Mouse (Mus musculus) lung, postnatal 0 days (tissue): ENCODE data around the gene Ntmt1. TPM values are rescaled to one million over a fixed set of nuclear protein-coding genes. Genes with fewer than 3 reads are reported as not detected.
A peak's percentile ranks its signal among the peaks of the same experiment; 100 is the strongest.

ENCODE experiments used
- ATAC-seq: fragments of 200-750 bp; cut with Nextera tagmentation; 2 replicates; pipeline ENCODE4 v1.8.0; 2017; ENCODE audit warnings: moderate library complexity
- DNase-seq: peaks from one replicate; pipeline ENCODE4 v3.0.0-alpha.2; 2016; ENCODE audit warnings: low spot score
- H3K27ac ChIP-seq: fragments of 300-500 bp; sonication (generic); 2 replicates; pipeline ENCODE4 v1.5.1; 2014; ENCODE audit warnings: antibody characterized with exemption, mild to moderate bottlenecking, low read length, mixed read lengths
- H3K27me3 ChIP-seq: fragments of 300-500 bp; sonication (generic); replicated peaks from 2 replicates; pipeline ENCODE4 v1.6.1; 2014; ENCODE audit warnings: low read length, mixed read lengths; ENCODE audit not compliant: insufficient read depth
- H3K36me3 ChIP-seq: fragments of 300-500 bp; sonication (generic); 2 replicates; pipeline ENCODE4 v1.6.1; 2014; ENCODE audit warnings: low read length, mixed read lengths; ENCODE audit not compliant: insufficient read depth
- H3K4me1 ChIP-seq: fragments of 300-500 bp; sonication (generic); 2 replicates; pipeline ENCODE4 v1.6.1; 2014; ENCODE audit warnings: antibody characterized with exemption, low read depth, low read length, mixed read lengths; ENCODE audit not compliant: insufficient read depth
- H3K4me2 ChIP-seq: fragments of 300-500 bp; sonication (generic); replicated peaks from 2 replicates; pipeline ENCODE4 v1.6.1; 2014; ENCODE audit warnings: low read depth, mild to moderate bottlenecking, low read length, moderate library complexity, mixed read lengths
- H3K4me3 ChIP-seq: fragments of 300-500 bp; sonication (generic); 2 replicates; pipeline ENCODE4 v1.5.1; 2014; ENCODE audit warnings: low read depth, low read length
- H3K9ac ChIP-seq: fragments of 300-500 bp; sonication (generic); replicated peaks from 2 replicates; pipeline ENCODE4 v1.6.1; 2014; ENCODE audit warnings: low read depth, mild to moderate bottlenecking
- H3K9me3 ChIP-seq: fragments of 300-500 bp; sonication (generic); 2 replicates; pipeline ENCODE4 v1.6.1; 2016; ENCODE audit warnings: low read length, mixed read lengths
- CTCF ChIP-seq: IDR thresholded peaks from 2 replicates; pipeline ENCODE4 v1.5.1; 2016; ENCODE audit warnings: antibody characterized with exemption, mild to moderate bottlenecking
- EP300 ChIP-seq: IDR thresholded peaks from 2 replicates; pipeline ENCODE4 v1.6.1; 2016; ENCODE audit warnings: antibody characterized with exemption, mild to moderate bottlenecking, control low read depth
- WGBS: fragments of 180-500 bp; shearing (Covaris S2); extraction: QIAGEN DNeasy Blood & Tissue Kit; methylation state at CpG from one replicate; pipeline ENCODE4 v1.1.7; 2014; 5-methylcytosine and 5-hydroxymethylcytosine counted together
- polyA plus RNA-seq: library from polyadenylated mRNA; unstranded; fragments of >200 nt; fragmentation: Nextera tagmentation; extraction: Ambion mirVana; gene quantifications from 2 replicates; pipeline ENCODE4 v1.2.1, GENCODE M21; 2015

Gene Ntmt1
- polyA plus RNA-seq, 1 experiment from 2014 or later, result 50.7 TPM

GRCm38 (mm10) chr2:30766446-30766845 is 41.2 kb upstream of the Ntmt1 start:
- no peak for ATAC-seq

GRCm38 (mm10) chr2:30767626-30768240 is 39.9 kb upstream of the Ntmt1 start:
- no peak for TF ChIP-seq CTCF
- TF ChIP-seq EP300, result no peak

More at GRCm38 (mm10) chr2:30766446-30766845, 41.2 kb upstream of the Ntmt1 start:
- Histone ChIP-seq H3K9me3 (no peaks in the 10 kb centered on the region), H3K4me1 (peaks cover 5% of the 10 kb centered on the region), H3K4me2 (no peak overlapping the region), H3K4me3 (no peak overlapping the region), H3K27me3 (no peaks in the 10 kb centered on the region), H3K36me3 (no peaks in the 10 kb centered on the region), H3K27ac (no peak overlapping the region), H3K9ac (no peak overlapping the region)
- 87% methylated on average over 5 of the region's 5 CpGs for WGBS
- no peak for DNase-seq
- TF ChIP-seq CTCF, result no peak
- no peak for TF ChIP-seq EP300

GRCm38 (mm10) chr2:30768529-30768928 is 39.1 kb upstream of the Ntmt1 start:
- Histone ChIP-seq H3K36me3 (no peaks in the 10 kb centered on the region), H3K27me3 (no peaks in the 10 kb centered on the region), H3K4me2 (no peak overlapping the region), H3K4me1 (peaks cover 15% of the 10 kb centered on the region), H3K9ac (no peak overlapping the region), H3K4me3 (no peak overlapping the region), H3K9me3 (no peaks in the 10 kb centered on the region), H3K27ac (no peak overlapping the region)
- TF ChIP-seq EP300 (no peak), CTCF (no peak)
- no peak for ATAC-seq
- no peak for DNase-seq
- 73% methylated on average over 5 of the region's 5 CpGs for WGBS

More at GRCm38 (mm10) chr2:30767626-30768240, 39.9 kb upstream of the Ntmt1 start:
- H3K9ac ChIP-seq, result no peak overlapping the region
- H3K27ac ChIP-seq, result no peak overlapping the region
- no peaks in the 10 kb centered on the region for H3K27me3 ChIP-seq
- ATAC-seq (no peak), DNase-seq (no peak)
- 79% methylated on average over 7 of the region's 7 CpGs for WGBS
- no peaks in the 10 kb centered on the region for H3K9me3 ChIP-seq
- no peaks in the 10 kb centered on the region for H3K36me3 ChIP-seq
- H3K4me2 ChIP-seq, result no peak overlapping the region
- H3K4me3 ChIP-seq, result no peak overlapping the region
- H3K4me1 ChIP-seq, result peaks cover 14% of the 10 kb centered on the region

DNA sequence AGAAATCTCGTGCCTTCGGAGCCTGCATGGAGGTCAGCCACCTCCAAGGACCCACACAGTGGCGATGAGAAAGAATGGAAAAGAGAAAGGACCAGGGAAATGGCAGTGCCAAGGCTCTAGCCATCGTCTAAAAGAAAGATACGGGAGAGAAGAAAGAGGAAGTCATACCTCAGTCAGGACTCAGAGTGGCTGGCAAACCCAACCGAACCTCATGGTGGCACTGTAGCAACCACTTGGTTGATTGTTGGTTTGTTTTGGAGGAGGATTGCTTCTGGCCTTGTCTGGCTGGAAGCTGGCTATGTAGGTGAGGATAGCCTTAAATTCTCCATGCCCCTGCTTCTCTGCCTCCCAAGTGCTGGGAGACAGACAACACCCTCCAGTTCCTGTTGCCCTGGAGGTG is 38.4 kb upstream of the Ntmt1 start:
- Histone ChIP-seq H3K36me3 (no peaks in the 10 kb centered on the region), H3K27me3 (no peaks in the 10 kb centered on the region), H3K9ac (no peak overlapping the region), H3K4me2 (no peak overlapping the region), H3K9me3 (no peaks in the 10 kb centered on the region), H3K27ac (no peak overlapping the region), H3K4me3 (no peak overlapping the region), H3K4me1 (peaks cover 15% of the 10 kb centered on the region)
- ATAC-seq (no peak), DNase-seq (peak; percentile 48)
- WGBS, result 43% methylated on average over 6 of the region's 6 CpGs
- no peak for TF ChIP-seq EP300
- peak; percentile 63 for TF ChIP-seq CTCF

GRCm38 (mm10) chr2:30771368-30771805 is 36.2 kb upstream of the Ntmt1 start:
- H3K27ac ChIP-seq, result peak overlapping the region; percentile 86
- peak overlapping the region; percentile 43 for H3K9ac ChIP-seq
- TF ChIP-seq EP300 (no peak), CTCF (no peak)
- no peaks in the 10 kb centered on the region for H3K36me3 ChIP-seq
- no peak for DNase-seq
- H3K9me3 ChIP-seq, result no peaks in the 10 kb centered on the region
- ATAC-seq, result no peak
- no peaks in the 10 kb centered on the region for H3K27me3 ChIP-seq
- H3K4me3 ChIP-seq, result peak overlapping the region; percentile 39
- WGBS, result 6% methylated on average over 38 of the region's 51 CpGs
- H3K4me2 ChIP-seq, result peak overlapping the region; percentile 92
- H3K4me1 ChIP-seq, result peaks cover 15% of the 10 kb centered on the region

DNA sequence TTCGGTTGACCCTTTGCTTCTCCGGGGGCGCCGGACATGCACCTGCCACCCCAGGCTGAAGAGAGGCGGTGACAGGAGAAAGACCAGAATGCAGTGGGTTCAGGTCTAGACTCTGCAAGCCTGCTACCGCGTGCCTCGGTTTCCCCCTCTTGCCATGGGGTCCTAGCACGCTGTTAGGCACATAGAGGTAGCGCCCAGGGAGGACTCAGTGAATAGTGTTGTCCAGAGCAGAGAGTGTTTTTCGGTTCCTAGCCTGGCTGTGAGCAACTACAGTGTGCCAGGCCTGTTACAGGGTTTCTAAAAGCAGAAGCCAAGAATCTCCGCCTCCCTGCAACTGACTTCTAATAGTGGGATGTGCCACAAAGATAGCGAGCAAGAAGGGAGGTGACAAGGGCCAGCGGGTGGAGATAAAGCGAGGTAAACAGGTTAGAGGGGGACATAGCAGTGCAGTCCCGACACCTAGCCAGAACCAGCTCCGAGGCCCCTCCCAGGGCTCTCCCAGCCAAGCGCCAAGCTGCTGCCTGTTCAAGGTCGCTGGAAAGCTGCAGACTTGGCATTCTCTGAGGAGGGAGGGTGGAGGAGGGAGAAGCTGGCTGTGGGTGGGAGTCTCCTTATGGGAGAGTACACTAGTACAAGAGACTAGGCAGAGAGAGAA is 35.7 kb upstream of the Ntmt1 start:
- no peaks in the 10 kb centered on the region for H3K9me3 ChIP-seq
- no peaks in the 10 kb centered on the region for H3K36me3 ChIP-seq
- H3K9ac ChIP-seq, result peak overlapping the region; percentile 43
- peak overlapping the region; percentile 39 for H3K4me3 ChIP-seq
- no peaks in the 10 kb centered on the region for H3K27me3 ChIP-seq
- WGBS, result 3% methylated on average over 19 of the region's 19 CpGs
- TF ChIP-seq CTCF (no peak), EP300 (no peak)
- peak; percentile 79 for DNase-seq
- peaks cover 15% of the 10 kb centered on the region for H3K4me1 ChIP-seq
- peak; percentile 61 for ATAC-seq
- peak overlapping the region; percentile 92 for H3K4me2 ChIP-seq
- H3K27ac ChIP-seq, result peak overlapping the region; percentile 86
